Mouse (Mus musculus) kidney, postnatal 36 days (tissue): ENCODE results near the gene Nectin1.
A peak's percentile ranks its signal among the peaks of the same experiment; 100 is the strongest.

Experiments
- DNase-seq, 2 experiments: peaks; one replicate each; pipeline ENCODE4 v3.0.0; 2021 to 2022; ENCODE audit warnings: mixed read lengths in 2 of 2

Nectin1 gene

DNA sequence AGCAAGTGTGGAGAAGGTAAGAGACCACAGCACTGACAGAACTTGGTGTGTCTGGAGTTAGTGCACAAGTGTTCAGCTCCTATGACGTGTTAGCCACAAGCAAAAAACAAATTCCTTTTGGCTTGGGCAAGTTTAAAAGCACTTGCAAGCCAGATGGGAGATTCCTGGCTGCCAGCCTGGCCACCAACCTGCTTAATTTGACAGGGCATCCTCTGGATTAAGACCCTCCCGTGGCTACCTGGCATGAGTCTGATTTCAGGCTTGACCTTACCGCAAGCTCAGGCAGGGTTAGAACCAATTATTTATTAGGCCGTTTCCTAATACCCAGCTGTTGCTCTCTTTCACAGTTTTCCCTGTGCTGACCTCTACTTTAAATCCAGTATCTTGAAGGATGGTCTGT is 1.7 kb upstream of the Nectin1 start:
- no peak for DNase-seq

DNA sequence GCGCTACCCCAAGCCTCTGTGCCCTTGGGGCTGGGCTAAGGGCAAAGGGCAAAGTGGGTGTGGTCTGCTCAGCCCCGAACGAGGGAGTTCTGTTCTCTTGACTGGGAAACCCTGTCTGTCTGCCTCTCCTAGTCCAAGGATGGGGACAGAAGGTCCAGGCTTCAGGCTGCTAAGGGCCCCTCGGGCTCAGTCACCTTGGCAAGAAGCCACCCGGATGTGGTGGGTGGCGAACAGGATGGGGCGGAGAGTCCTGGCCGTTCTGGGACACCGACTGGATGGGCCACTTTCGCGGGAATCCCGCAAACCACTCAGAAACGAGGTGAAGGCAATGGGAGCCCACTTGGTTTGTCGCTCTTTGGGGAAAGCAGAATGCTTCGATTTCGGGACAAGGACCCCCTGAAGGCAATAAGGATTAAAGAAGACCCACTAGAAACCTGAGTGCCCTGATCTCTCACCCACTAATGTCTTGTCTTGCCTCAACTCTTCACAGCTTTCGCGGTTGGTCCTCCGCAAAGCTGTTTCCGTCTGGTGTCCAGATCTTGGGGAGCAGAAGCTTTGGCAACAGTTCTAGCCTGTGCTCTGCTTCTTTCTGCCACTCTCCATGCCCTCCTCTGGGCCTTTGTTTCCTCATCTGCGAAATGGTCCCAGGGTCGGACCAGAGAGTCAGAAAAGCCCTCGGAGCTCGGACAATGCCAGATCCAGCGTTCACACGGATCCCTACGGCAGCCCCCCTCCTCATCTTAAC is 710 bp upstream of the Nectin1 start:
- peak; percentile 86 to 90 for DNase-seq

DNA sequence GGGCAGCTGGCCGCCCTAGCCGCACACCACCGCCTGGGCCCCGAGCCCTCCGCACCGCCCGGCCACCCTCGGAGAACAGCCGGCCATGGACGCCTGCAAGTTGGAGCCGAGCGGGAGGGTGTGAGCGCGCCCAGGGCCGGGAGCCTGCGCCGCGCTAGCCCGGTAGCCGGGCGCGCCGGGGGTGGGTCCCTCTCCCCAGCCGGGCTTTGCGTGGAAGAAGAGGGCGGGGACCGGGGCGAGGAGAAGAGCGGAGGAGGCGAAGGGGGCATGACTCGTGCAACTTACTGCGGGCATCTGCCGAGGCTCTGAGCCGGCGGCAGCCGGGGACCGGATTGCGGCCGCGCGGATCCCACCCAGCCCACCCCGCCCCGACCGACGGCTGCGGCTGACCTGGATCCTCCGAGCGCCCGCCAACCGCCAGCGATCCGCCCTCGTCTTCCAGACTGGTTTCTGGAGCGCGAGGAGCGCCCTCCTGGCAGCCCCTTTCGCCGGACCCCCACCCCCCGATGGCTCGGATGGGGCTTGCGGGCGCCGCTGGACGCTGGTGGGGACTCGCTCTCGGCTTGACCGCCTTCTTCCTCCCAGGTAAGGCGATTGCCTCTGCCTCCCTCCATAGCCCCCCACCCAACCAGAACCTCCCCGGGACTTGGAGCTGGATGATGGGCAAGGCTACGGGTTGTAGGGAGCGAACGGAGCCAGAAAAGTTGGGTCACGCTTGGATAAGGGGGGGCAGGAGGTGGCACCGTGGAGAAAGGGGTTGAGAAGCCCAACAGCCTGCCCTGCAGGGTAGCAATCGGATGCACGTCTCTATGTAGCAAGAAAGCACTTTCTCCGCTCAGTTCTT is 576 bp downstream of the Nectin1 start:
- peak in 1 of 2 experiments; percentile 70 for DNase-seq

GRCm38 (mm10) chr9:43745051-43745792 is 1.4 kb downstream of the Nectin1 start:
- DNase-seq = peak in 1 of 2 experiments; percentile 60

DNA sequence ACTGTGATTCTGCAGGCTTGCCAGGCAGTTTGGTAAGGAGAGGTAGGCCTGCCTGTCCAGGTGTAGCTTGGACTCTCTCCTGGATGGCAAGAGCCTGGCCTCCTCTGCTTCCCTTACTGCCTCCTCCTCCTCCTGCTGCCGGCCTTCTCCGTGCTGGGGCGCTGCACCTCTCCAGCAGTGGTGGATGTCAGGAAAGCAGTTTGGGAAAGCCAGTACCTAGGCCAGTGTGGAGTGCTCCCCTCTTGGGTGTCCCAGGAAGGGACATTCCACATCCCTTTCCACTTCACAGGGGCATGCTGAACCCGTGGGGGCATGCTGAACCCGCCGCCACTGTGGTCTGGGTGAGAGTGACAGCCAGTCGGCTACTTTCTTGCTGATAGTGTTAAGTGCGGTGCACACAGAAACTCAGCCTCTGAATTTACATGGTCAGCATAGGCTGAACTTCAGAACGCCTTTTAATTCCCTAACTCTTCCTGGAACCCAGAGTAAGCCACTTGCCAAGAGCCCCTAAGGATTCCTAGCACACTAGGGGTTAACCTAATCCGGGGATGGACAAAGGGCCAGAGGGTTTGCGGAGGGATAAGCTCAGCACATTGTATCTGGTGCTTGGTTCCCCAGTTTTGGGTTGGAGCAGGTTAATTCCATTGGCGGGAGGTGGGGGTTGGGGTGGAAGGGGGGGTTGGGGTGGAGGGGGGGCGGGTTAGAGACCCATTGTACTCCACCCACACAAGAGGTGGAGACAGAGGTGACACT is 2.3 kb downstream of the Nectin1 start:
- DNase-seq = peak in 1 of 2 experiments; percentile 52

- peak in 1 of 2 experiments; percentile 34 for DNase-seq
These were observed 3.9 kb downstream of the Nectin1 start for GRCm38 (mm10) chr9:43747710-43748109.

- DNase-seq = no peak
These were observed 4.7 kb downstream of the Nectin1 start for GRCm38 (mm10) chr9:43748519-43748918.

DNA sequence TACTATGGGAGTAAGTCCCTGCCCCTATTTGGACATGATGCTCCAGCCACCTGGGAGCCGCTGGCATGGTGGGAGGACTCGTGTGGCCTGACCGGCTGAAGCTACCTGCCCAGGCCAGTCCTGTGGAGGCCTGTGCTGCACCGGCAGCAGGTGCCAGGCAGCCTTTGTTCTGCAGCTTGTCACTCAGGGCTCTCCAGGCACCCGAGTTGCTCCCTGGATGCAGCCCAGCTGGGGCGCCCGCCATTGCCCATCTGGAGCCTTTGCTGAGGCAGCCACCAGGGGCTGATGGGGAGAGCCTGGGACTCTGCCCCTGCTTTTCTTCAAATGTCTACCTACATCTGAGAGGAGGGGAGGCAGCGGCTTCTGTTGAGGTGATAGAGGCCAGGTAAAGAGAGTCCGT is 6.3 kb downstream of the Nectin1 start:
- peak in 1 of 2 experiments; percentile 23 for DNase-seq

GRCm38 (mm10) chr9:43751111-43751510 is 7.3 kb downstream of the Nectin1 start:
- peak in 1 of 2 experiments; percentile 19 for DNase-seq

GRCm38 (mm10) chr9:43753481-43753880 is 9.7 kb downstream of the Nectin1 start:
- DNase-seq = no peak

DNA sequence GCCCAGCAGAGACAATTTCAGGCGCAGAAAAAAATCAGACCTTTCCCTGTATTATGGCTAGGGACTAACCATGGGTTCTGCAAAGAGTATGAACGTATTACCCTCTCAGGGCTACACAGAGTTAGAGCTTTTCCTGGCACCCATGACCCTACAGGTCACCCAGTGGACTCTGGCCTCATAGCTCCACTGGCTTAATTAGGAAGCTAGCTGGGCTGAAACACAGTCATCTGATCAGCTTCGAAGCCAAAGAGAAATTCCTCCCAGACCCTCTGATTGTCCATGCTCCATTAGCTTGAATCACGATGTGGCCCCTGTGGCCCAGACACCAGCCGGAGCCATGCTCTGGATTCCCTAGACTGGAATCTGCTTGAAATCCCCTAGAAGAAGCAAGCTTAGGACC is 10.3 kb downstream of the Nectin1 start:
- DNase-seq = peak; percentile 76 to 90

- no peak for DNase-seq
These were observed 11.0 kb downstream of the Nectin1 start for GRCm38 (mm10) chr9:43754768-43755197.

DNA sequence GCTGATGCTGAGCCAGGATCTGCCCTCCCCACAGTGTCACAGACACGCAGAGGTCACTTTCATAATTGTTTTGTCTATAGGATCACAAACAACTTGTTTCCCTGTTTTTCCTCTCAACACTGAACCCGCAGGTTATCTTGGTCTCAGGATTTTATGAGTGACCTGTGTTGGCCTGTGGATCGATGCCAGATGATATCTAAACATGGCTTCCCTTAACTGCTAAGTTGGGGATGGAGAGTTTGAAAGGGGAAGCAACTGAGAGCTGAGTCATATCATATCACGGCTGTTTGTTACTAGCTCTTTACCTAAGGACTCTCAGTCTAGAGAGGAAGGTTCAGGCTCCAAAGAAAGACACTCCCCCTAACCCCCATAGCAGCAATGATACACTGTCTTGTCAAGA is 11.7 kb downstream of the Nectin1 start:
- DNase-seq = no peak

GRCm38 (mm10) chr9:43755928-43756327 is 12.1 kb downstream of the Nectin1 start:
- DNase-seq = peak; percentile 69 to 87

- peak in 1 of 2 experiments; percentile 31 for DNase-seq
These were observed 13.4 kb downstream of the Nectin1 start for GRCm38 (mm10) chr9:43757225-43757624.

DNA sequence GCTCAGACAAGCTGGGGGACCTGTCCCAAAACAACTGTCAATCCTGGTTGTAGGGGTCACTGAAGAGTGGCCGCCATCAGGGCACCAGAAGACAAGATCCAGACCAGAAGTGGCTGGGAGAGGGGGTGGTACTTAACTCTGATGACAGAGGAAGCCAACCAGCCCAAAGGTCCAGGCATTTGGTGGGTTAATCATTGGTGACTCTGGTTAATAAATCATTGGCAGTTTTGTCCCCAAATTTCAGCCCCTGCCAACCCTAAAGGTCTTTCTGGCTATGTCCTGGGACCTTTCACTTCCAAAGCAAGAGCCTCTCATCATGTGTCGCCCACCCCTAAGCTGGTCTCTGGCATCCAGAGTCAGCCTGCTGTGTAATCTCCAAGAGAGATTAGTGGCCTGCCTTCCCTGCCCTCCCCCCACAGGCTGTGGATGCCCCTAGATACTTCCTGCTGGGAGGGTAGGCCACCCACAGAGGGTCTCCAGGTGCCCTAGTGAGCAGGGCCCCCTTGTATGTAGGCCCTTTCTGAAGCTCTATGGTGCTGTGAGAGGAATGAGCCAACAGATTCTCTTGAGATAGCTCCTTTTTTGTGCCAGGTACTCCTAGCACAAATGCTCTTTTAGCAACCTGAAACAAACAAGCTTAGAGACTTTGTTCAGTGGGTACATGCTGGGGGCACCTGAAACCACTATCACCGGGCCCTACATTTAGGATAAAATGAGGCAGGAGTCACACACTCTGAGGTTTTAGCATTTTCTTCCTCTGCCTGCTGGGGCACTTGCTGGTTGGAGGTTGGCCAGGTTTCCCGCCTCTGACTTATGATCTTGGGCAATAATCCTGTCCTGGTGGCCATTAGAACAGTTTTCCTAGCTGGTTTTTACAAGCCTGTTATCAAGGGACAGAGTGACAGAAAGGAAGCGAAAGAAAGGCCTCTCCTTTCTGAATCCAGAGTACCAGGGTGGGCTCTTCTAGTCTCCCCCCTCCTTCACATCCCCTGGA is 14.5 kb downstream of the Nectin1 start:
- peak; percentile 87 to 88 for DNase-seq

GRCm38 (mm10) chr9:43760078-43760477 is 16.3 kb downstream of the Nectin1 start:
- no peak for DNase-seq

- no peak for DNase-seq
These were observed 17.5 kb downstream of the Nectin1 start for GRCm38 (mm10) chr9:43761181-43761820.

- no peak for DNase-seq
These were observed 18.2 kb downstream of the Nectin1 start for GRCm38 (mm10) chr9:43761941-43762340.

DNA sequence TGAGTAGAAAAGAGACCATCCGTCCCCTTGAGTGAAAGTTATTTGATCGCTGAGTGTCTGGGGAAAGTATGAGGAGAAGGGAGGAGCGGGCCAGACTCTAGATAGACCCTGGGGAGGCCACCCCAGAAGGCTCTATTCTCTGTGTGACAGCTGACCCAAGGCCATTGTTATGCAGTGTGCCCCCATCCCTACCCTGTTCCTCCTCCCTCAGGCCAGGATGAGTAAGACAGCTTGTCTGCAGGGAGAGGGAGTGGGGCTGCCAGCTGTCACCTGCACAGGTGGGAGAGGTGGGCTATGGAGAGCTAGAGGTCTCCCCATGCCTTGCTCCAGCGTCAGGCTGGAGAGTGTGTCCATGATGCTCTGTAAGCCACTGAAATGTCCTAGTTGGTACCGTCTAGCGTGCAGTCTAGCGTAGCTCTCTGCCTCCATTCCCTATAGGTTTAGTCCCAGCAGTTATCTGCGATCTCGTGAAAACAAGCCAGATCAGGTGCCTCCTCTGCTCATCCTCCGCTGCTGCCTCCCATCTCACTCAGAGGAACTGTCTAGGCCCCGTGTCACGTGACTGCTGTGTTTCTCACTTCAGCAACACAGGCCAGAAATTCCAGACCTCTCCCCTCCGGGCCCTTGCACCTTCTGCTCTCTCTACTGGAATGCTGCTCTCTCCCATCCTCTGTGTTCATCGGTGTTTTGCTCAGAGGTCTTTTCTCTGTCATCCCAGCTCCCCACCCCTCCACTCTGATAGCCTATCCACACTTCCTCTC is 21.8 kb downstream of the Nectin1 start:
- DNase-seq = peak in 1 of 2 experiments; percentile 53
